Mouse (Mus musculus) lung, postnatal 4 days (tissue): ENCODE data around the gene Car9.
"Not testable (repeated sequence)": the region's sequence is repeated elsewhere in the genome, so short reads cannot be mapped to it uniquely, and the experiment has no call there.

ENCODE experiments used
- DNase-seq, 2 experiments: peaks; one replicate each; pipeline ENCODE4 v3.0.0; 2021

Gene Car9

DNA sequence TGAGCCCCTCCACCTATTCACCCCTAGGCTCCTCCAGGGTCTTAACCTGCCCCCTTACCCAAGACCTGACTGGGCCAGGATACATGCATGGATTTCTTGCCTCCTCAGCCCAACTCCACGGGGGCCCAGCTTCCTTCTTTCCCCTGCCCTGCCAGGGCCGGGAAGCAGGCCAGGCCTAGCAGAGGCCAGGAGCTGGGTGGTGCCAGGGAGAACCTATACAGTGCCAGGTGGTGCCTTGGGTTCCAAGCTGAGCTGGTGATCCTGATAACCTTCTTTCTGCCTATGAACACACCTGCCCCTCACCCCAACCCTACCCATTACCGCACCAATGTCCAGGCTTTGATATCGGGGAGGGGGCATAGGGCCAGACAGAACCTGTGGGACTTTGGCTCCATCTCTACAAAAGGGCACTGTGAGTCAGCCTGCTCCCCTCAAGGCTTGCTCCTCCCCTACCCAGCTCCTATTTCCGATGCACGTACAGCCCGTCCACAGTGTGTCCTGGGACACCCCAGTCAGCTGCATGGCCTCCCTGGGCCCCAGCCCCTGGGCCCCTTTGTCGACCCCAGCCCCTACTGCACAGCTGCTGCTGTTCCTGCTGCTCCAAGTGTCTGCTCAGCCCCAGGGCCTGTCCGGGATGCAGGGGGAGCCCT, at the start of gene Car9:
TSS of gene Car9 (plus strand) at position 431 of the 650 bp plus-strand sequence.
- no peak for DNase-seq

DNA sequence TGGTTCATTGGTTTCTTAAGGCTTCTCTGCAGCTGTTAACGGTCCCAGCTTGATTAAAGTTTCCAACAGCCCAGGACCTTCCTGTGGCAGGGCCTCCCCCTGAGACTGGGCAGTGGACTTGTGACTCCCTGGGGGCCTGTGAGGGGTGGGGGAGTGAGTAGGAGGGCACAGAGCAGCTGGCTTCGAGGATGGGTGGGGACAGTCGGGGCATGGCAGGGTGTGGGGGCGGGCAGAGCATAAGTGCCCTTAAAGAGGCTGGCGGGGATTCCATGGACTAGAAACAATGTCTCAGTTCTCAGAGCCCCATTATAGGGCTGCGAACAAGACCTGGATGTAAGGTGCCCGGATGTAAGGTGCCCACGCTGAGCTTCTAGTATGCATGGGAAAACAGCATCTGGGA, 49.6 kb upstream of the Car9 start:
- DNase-seq = peak in 1 of 2 experiments; percentile 30

DNA sequence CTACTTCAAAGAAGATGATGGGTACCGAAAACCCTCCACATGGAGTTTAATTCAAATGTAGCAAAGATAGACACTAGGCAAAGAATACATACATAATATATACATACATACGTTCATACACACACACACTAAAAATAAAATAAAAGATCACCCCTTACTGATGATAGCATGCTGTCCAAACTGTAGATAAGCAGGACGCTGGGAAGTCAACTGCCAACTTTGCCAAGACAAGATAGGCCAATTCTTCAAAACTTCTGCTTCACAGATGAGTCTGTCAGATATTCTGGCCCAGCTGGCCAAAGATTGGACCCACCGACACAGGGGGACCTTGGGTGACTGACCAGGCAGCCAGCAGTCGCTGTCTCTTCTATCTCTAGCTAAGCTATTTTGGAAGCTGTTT, 43.7 kb upstream of the Car9 start:
- DNase-seq = no peak

DNA sequence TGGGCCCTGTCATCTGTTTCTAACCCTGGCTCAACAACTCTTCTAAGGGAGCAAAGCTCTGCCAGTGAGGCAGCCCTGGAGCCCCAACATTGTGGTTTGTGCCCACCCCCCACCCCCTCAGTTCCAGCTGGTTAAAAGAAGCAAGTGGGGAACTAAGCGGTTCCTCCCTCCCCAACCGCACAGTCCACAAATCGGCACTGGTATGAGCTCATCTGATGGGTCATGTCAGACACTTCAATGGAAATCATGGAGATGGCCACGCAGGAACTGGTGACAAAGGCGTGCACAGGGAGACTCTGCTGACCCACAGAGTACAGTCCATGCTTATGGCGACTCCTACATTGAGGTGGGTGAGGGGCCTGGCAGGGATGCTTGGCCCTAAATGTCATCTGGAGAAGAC, 40.8 kb upstream of the Car9 start:
- no peak for DNase-seq

DNA sequence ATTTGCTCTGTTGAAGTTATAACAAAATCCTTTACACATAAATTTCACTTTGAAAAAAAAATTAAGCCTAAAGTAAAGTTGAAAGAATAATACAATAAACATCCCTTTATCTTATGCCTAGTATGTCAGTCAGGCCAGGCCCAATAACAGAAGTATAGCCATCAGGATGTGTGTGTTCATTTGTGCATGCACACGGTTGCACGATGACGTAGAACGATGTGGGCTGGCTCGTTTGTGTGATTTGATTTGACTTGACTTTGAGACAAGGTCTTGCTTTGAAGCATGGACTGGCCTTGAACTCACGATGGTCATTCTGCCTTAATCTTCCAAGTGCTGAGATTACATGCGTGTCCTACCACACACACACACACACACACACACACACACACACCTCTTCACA, 39.9 kb upstream of the Car9 start:
- DNase-seq = no peak

DNA sequence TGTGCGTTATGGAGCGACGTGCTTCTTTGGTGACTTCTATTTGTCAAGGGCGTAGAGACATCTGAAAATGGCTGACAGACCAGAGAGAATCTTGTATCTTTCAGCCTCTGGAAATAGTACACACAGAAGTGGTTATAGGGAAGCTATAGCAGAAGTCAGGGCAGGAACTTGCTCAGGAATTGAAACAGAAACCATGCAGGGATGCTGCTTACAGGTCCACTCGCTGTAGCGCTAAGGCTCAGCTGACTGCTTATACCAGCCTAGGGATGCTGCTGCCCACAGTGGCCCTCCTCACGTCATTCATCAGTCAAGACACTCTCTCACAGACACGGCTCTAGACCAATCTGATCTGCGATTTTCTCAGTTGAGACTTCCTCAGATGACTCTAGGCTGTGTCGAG, 36.5 kb upstream of the Car9 start:
- no peak for DNase-seq

DNA sequence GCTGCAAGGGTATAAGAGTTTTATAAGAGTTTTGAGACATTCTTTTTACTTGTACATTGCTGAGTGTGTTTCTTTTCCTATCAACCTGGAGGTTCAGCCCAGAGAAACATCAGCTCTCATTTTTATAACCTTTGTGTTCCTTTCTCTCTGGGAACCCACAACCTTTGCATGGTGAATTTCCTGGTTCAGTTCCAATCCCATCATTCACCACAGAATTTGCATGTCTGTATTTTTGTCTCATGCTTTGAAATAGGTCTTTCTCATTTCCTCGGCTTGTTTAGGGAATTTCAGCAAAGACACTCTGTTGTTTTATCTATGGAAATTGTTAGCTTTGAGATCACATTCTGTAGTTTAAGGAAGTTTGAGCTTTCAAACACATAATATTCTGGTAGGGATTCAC, 33.1 kb upstream of the Car9 start:
- no peak for DNase-seq

DNA sequence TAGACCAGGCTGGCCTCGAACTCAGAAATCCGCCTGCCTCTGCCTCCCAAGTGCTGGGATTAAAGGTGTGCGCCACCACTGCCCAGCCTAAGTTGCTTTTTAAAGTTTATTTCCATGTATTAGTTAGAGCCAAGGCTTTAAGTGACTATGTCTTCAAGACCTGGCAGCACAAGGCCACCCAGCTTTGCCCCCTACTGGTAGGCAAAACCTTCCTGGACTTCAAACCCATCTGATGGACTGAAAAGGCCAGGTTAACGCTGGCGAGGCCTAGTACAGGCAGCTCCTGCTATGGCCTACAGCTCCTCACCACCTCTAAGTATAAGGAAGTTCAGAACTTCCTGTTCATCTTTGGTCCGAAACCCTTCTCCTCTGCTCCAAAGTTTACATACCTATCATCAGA, 30.2 kb upstream of the Car9 start:
- no peak for DNase-seq

DNA sequence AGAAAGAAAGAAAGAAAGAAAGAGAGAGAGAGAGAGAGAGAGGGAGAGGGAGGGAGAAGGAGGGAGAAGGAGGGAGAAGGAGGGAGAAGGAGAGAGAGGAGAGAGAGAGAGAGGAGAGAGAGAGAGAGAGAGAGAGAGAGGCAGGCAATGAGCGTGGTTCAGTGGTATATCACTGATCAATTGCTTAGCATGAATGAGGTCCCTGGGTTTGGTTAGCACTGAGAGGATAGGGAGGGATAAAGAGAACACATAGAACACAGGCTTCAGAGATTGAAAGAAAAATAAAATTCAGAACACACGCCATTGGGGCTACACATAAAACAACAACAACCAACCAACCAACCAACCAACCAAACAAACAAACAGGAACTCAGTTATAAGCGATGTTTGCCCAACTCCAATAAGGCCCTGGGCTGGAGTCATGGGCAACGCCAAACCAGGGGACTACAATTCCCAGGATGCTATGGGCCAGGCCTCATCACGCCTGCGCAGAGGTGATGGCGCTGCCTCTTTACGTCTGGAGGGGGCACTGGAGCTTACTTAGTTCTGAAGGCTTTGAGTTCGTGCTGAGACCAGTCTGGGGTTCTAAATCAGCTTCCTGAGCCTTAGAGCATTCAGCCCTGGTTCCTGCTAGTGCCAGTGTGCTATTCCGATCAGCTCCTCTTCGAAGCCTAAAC, 28.8 kb upstream of the Car9 start:
- DNase-seq = peak; percentile 91 to 92

DNA sequence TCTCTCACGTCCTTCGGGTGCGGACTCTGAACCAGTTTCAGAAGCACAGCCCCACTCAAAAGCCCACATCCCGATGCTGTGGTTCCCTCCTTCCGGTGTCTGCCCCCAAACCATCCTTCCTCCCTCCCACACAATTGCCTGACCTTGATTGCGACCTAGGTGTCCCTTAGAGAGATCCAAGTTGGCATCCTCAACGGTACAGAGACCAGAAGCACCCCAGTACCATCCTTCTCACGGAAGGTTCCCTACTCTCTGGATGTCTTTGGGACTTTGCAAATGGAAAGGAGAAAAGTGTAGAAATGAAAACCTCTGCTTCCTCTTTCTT, 28.3 kb upstream of the Car9 start:
- DNase-seq = no peak

DNA sequence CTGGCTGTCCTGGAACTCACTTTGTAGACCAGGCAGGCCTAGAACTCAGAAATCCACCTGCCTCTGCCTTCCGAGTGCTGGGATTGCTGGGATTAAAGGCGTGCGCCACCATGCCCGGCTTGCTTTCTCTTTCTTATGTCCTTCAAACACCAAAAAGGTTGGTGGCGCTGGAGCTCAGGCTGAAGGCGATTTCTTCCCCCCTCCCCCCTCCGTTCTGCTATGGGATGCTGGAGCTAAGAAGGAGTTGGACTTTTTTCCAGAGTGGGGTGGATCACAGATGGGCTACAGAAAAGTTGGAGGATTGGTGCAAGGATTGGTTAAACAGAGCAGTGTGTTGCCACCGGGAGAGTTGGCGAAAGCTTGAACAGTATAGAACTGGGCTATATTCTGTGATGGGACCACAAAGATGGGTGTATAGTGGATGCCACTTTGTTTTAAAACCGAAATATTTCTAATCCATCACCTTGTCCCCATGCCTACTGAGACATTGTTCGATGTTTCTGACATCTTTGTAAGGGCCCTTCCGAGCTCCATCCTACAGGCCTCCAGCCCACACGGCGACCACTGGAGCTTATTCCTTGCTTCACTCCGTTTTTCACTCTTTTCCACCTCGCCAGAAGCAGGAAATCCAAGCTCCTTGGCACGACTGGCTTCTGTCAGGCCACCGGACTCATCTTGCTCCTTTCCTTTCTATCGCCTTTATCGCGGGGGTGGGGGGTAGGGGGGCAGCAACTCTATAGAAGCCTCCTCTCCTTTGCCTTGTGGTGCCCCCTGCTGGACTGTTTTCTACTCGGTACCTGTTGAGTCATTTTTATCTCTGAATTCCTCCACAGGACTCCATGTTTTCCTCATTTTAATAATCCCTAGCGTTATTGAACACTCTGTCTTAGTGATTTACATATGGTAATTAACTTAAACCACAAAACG, 27.6 kb upstream of the Car9 start:
- DNase-seq = peak; percentile 47 to 82

DNA sequence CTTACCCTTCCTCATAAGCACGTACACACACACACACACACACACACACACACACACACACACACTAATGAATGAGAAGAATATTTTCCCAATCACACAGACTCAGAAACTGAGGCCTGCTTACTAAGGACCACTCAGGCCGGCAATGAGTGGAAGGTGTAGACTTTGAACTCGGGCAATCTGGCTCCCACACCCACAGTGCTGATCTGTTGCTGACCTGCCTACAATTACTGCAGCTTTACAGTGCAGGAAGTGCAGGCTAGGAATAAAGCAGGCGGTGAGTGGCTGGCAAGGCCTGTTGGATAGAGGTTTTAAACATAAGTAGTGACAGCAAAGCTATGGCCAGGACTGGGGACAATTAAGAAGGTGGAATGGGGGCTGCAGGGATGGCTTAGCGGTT, 25.8 kb upstream of the Car9 start:
- DNase-seq = no peak

DNA sequence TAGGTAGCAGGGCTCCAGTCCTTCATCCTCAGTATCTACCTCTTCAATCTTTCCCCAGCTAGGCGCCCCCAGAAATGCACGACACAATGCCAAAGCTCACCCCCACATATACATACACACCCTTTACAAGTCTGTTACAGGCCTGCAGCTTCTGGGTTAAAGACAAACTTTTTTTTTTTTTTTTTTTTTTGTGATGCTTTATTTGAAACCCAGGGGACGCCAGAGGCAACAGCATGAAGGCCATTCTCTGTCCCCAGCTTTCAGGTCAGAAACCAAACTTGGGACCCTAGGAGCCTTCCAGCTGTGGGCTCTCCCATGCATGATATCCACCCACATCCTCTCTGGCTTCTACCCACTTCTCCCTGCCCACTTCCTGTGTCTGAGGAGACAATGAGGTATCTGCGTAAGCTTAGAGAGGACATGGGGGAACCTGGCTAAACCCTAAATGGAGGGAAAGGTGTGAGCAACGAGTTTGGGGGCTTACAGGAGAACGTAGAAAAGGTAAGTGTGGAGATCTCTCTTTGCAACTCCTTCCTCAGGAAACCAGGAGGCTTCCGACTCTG, 24.8 kb upstream of the Car9 start:
- no peak for DNase-seq

DNA sequence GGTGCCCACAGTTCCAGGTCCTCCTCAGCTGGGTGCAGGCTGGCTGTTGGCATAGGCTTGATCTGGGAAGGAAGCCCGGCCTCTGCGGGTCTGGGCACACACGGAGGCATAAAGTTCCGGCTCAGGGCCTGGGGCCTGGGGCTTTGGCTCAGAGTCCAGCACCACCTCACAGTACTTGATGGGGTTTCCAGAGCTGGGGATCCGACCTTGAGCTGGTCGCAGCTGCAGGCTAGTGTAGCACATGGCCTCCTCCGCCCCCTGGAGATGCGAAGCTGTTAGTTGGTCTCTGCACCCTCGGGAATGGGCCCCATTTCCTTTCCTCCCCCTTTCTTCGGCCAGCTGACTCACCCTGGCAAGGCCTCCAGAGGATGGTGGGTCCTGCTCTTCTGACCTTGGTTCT, 24.2 kb upstream of the Car9 start:
- peak in 1 of 2 experiments; percentile 23 for DNase-seq

DNA sequence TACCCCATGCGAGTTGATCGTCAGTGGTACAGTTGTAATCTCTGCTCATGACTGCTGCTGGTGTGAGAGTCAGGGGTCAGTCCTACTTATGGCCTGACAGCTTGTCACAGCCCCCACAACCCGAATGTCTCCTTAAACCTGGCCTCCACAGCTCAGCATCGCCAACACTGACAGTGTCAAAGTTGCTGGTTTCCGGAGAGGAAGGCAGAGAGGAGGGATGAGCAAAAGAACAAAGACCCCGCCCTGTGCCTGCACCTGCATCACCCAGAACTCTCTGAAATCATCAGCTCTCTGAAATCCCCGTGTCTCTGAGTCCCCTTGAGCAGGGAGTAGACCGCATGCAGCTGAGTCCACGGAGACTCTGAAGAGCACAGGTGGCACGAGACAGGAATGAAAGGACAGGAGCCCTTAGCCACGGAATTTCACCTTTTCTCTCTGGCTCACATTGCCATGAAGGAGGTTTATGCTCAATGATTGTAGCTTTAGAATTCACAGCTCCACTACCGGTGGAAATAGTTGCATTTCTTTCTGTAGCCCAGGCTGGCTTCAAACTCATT, 23.2 kb upstream of the Car9 start, which contains the start of gene Sit1:
TSS of gene Sit1 (minus strand) at position 200 of the 557 bp plus-strand sequence.
- no peak for DNase-seq

DNA sequence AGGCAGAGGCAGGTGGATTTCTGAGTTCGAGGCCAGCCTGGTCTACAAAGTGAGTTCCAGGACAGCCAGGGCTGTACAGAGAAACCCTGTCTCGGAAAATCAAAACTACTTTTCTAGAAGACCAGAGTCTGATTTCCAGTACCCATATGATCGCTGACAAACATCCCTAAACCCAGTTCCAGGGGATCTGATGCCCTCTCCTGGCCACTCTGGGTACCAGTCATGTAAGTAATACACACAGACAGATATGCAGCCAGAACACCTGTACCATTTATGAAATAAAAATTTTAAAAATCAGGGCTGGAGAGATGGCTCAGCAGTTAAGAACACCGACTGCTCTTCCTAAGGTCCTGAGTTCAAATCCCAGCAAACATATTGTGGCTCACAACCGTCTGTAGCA, 21.1 kb upstream of the Car9 start:
- not testable (repeated sequence) for DNase-seq

DNA sequence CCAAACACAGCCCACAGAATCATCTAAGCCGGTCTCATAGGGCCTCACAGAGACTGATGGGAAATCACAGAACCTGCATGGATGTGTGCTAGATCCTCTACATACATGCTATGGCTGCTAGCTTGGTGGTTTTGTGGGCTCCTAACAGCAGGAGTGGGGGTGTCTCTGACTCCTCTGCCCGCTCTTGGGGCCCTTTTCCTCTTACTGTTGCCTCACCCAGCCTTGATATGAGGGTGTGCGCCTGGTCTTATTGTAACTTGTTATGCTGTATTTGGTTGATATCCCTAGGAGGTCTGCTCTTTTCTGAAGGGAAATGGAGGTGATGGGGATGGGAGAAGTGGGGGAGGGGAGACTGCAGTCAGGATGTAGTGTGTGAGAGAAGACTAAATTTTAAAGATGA, 17.2 kb upstream of the Car9 start:
- no peak for DNase-seq

DNA sequence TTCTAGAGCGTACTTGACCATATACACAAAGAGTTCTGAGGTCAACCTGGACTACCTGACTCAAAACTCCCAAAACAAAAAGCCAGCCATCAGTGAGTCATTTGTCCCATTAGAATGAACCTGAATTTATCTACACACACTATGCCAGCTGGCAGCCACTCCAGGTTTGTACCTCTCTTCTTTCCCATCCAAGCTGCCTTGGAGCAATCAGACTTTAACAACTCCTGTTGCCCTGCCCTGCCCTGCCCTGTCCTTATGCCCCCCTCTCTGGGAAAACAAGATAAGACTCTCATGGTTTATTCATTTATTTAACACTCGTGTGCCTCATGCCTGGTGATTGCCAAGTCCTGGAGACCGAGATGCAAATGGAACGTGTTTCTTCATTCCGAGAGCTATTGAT, 16.0 kb upstream of the Car9 start:
- DNase-seq = peak; percentile 45 to 65

DNA sequence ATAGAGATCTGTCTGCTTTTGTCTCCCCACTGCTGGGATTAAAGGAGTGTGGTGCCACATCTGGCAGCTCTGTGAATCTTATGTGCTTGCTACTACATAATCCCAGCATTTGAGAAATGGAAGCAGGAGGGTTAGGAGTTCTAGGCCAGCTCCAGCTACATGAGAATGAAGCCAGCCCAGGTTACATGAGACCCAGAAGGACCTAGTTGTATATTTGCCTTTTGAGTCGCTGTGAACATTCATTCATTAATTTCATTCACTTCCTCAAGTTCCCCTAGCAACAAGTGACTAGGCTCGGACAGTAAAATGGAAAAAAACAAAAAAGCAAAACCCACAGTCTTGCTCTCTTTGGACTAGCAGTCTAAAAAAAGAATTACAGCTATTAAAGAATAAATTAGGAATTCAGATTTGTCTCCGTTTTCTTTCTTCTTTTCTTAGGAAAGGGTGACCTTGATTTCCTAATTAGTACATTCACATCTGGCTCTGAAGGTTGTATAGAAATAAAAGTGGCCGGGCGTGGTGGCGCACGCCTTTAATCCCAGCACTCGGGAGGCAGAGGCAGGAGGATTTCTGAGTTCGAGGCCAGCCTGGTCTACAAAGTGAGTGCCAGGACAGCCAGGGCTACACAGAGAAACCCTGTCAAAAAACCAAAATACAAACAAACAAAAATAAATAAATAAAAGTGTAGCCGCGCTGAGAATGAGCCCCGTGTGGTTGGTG, 14.5 kb upstream of the Car9 start:
- no peak for DNase-seq

DNA sequence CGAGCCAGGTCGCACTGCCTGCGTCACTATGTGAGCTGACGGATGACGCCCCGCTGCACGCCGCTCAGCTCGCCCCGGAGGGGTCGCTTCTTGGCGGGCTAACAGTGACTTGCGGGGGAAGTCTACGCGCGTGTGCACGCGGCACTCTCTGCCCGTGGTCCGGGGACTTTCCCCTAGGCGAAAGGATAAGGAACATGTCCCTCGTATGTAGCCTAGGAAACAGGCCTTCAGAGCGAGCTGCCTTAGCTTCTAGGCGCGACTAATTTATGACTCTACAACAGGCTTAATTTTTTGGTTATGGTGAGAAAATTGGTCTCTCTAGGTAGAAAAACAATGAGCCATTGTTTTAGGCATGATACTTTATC, 14.0 kb upstream of the Car9 start, which contains the start of gene Ccdc107:
TSS of gene Ccdc107 (plus strand) at position 80 of the 365 bp plus-strand sequence.
- peak; percentile 91 to 97 for DNase-seq

DNA sequence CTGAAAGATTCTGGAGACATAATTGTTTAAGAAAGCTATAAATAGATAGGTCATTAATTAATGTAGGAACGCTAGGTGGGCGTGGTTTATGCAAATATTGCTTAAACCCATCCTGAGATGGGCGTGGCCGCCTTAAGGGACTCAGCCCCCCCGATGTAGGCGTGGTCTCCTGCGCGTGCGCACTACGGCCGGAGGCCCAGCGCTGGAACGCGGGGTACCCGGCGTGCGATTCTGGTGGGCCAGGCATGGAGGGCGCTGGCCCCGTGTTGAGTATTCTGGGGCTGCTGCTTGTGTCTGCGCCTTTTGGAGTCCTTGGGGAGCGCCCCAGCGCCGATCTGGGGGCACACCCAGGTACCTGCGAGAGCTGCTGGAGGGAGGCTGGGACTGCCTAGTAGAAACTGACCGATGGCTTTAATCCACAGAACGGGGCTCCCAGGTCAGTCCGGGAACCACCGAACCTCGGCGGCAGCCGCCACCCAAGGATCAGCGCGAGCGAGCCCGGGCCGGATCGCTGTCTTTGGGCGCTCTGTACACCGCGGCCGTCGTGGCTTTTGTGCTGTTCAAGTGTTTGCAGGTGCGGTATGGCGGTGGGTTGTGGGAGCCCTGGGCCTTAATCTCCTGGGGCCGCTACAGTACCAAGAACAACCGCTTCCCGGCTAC, 13.4 kb upstream of the Car9 start:
- peak; percentile 95 to 97 for DNase-seq

DNA sequence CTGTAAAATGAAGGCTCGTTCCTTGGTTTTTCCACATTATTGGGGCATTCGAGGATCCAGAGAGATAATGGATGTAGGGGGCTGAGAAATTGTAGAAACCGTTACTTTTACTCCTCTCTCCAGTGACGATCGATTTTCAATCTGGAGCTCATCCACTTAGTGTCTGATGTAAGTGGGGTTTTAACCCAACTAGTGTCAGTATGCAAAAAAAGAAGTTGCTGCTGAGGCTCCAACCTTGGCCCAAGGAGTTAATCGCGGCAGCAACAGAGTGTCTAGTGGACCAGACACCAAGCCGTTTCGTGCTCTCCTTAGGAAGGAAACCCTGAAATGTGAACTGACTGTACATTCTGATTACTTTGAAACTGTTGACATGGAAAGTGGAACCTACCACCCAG, 12.9 kb upstream of the Car9 start:
- DNase-seq = no peak
